Mouse (Mus musculus): ENCODE data around the gene Angptl7. TPM values are rescaled to one million over a fixed set of nuclear protein-coding genes. Genes with fewer than 3 reads are reported as not detected.

Angptl7 gene
- polyA plus RNA-seq (2017; shearing (Covaris generic)), result 0.13 TPM

DNA sequence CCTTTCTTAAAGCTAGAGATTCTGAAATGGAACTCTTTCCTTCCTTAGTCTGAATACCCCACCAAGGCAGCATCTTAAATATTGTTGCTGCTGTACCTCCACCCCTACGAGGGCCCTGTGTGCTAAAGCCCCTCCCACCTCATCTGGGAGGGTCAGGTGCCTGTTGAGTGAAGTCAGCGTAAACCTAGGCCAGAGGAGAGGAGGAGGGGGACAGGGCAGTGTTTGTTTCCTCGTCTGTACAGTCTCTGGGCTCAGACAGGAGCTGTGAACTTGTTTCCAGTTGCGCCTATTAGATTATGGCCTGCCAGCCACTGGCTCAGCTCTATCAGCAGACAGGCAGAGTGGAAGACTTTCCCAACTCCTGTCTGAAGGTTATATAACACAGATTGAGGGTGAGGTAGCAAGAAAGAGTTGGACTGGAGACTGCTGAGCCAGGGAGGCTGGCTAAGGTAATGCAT lies at the start of gene Angptl7:
Angptl7 (minus strand) TSS at position 51 of the 458 bp plus-strand sequence.

GRCm38 (mm10) chr4:148448179-148448852 lies 51.9 kb downstream of the Angptl7 start, which contains the start of gene Mtor:
Mtor (plus strand) TSS chr4:148448611.

Other genes with a start within 250 kb of the Angptl7 start
- gene Disp3, start 212.5 kb downstream of the Angptl7 start, polyA plus RNA-seq (2017; shearing (Covaris generic)), result not detected
- 24.0 TPM for gene Ubiad1, start 55.7 kb downstream of the Angptl7 start, polyA plus RNA-seq (2017; shearing (Covaris generic))
- gene Mtor, start 51.8 kb downstream of the Angptl7 start, polyA plus RNA-seq (2017; shearing (Covaris generic)), result 23.6 TPM
- gene Exosc10, start 58.0 kb upstream of the Angptl7 start, polyA plus RNA-seq (2017; shearing (Covaris generic)), result 136 TPM
- 12.4 TPM for gene Srm, start 91.0 kb upstream of the Angptl7 start, polyA plus RNA-seq (2017; shearing (Covaris generic))
- not detected for gene Masp2, start 102.1 kb upstream of the Angptl7 start, polyA plus RNA-seq (2017; shearing (Covaris generic))
- 232 TPM for gene Tardbp, start 126.6 kb upstream of the Angptl7 start, polyA plus RNA-seq (2017; shearing (Covaris generic))
- gene Gm572, start 142.9 kb upstream of the Angptl7 start, polyA plus RNA-seq (2017; shearing (Covaris generic)), result not detected

All from inflammation-experienced regulatory T-cells, adult 16 weeks (primary cell).